Mouse (Mus musculus) midbrain, embryonic 13.5 days (tissue): ENCODE measurements around the gene Gm973. TPM values are rescaled to one million over a fixed set of nuclear protein-coding genes. Genes with fewer than 3 reads are reported as not detected.

Experiments used
- ATAC-seq: fragments of 200-750 bp; cut with Nextera tagmentation; 2 replicates; pipeline ENCODE4 v1.8.0; 2017; ENCODE audit warnings: mild to moderate bottlenecking, moderate TSS enrichment, moderate library complexity
- H3K27ac ChIP-seq: fragments of 300-500 bp; sonication (generic); 2 replicates; pipeline ENCODE4 v1.5.1; 2015; ENCODE audit warnings: inconsistent platforms, mild to moderate bottlenecking, moderate library complexity
- H3K27me3 ChIP-seq: fragments of 300-500 bp; sonication (generic); 2 replicates; pipeline ENCODE4 v1.6.1; 2015; ENCODE audit warnings: mild to moderate bottlenecking, inconsistent platforms
- H3K36me3 ChIP-seq: fragments of 300-500 bp; sonication (generic); 2 replicates; pipeline ENCODE4 v1.6.1; 2015; ENCODE audit warnings: mild to moderate bottlenecking, inconsistent platforms
- H3K4me1 ChIP-seq: fragments of 300-500 bp; sonication (generic); replicated peaks from 2 replicates; pipeline ENCODE4 v1.6.1; 2015; ENCODE audit warnings: inconsistent platforms
- H3K4me2 ChIP-seq: fragments of 300-500 bp; sonication (generic); replicated peaks from 2 replicates; pipeline ENCODE4 v1.6.1; 2015; ENCODE audit warnings: moderate library complexity, mild to moderate bottlenecking, inconsistent platforms
- H3K4me3 ChIP-seq: fragments of 300-500 bp; sonication (generic); replicated peaks from 2 replicates; pipeline ENCODE4 v1.5.1; 2015; ENCODE audit warnings: mild to moderate bottlenecking, inconsistent platforms
- H3K9ac ChIP-seq: fragments of 300-500 bp; sonication (generic); replicated peaks from 2 replicates; pipeline ENCODE4 v1.6.1; 2015; ENCODE audit warnings: mild to moderate bottlenecking, inconsistent platforms
- H3K9me3 ChIP-seq: fragments of 300-500 bp; sonication (generic); 2 replicates; pipeline ENCODE4 v1.6.1; 2016; ENCODE audit warnings: mild to moderate bottlenecking, inconsistent platforms
- WGBS: fragments of 180-500 bp; shearing (Covaris S2); methylation state at CpG from one replicate; pipeline ENCODE4 v1.1.7; 2015; 5-methylcytosine and 5-hydroxymethylcytosine counted together
- polyA plus RNA-seq: library from polyadenylated mRNA; unstranded; fragments of >200 nt; fragmentation: Nextera tagmentation; extraction: Ambion mirVana; gene quantifications from 2 replicates; pipeline ENCODE4 v1.2.1, GENCODE M21; 2015

Gene Gm973
- polyA plus RNA-seq, 1 experiment from 2014 or later, result 7.2 TPM

DNA sequence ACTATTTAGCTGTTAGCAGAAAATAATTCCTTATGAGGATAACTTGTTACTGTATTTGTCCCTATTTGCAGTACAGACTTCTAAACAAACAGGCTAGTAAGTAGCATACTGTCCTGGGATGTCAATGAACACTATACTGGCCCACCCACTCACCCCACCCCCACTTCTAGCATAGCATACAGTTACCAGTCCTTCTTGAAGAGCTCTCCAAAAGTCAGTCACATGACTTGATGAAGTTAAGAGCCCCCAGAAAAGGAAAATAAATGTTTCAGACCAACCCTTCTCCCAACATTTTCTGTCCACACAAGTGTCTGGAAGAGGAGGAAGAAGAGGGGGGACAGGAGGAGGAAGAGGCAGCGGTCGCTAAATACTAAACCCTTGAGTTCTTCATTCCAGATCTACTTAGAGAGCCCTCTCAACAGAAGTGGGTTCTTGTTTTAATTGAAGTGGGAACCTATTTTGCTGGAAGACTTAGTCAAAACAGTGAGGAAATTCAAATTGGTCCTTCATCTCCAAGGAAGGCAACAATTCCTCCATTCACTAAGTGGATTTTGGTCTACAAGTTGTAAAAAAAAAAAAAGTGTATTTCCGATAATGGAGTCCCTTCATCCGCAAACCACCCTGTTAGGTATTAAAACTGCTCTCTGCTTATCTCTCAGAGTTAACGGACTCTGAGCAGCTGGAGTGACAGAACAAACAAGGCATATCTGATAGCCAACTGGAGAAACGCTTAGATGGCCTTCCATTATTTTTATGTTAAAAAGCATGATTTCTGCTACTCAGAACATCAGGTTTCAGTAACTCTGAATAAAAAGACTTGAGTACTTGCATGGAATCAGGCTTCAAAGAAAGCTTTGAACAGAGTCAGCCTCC, 18.1 kb upstream of the Gm973 start:
- no peaks in the 10 kb centered on the region for H3K9me3 ChIP-seq
- ATAC-seq, result no peak
- H3K4me1 ChIP-seq, result no peaks in the 10 kb centered on the region
- H3K9ac ChIP-seq, result no peak overlapping the region
- H3K27me3 ChIP-seq, result no peaks in the 10 kb centered on the region
- H3K4me2 ChIP-seq, result no peak overlapping the region
- no peaks in the 10 kb centered on the region for H3K36me3 ChIP-seq
- H3K27ac ChIP-seq, result no peak overlapping the region
- 82% methylated on average over 6 of the region's 6 CpGs for WGBS
- H3K4me3 ChIP-seq, result no peak overlapping the region

DNA sequence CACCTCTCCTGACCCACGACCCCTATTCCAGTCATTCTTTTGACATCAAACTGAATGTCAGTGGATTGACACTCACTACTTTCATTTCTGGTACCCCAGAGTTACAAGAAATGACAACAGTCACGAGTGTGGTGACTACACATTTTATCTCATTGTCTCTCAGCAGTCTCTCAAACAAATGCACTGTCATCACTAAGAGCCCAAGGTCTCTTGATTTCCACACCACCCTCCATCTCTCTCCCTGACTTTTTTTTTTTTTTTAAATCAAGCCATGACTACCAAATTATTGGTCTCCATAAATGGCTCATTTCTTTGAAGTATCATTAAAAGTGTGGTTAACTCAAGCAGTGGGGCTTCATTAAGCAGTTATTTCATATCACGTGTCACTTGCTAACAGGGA, 16.7 kb upstream of the Gm973 start:
- ATAC-seq, result no peak
- 68% methylated on average over 3 of the region's 3 CpGs for WGBS
- Histone ChIP-seq H3K36me3 (no peaks in the 10 kb centered on the region), H3K27me3 (no peaks in the 10 kb centered on the region), H3K4me3 (no peak overlapping the region), H3K9ac (no peak overlapping the region), H3K27ac (no peak overlapping the region), H3K4me2 (no peak overlapping the region), H3K9me3 (no peaks in the 10 kb centered on the region), H3K4me1 (no peaks in the 10 kb centered on the region)

DNA sequence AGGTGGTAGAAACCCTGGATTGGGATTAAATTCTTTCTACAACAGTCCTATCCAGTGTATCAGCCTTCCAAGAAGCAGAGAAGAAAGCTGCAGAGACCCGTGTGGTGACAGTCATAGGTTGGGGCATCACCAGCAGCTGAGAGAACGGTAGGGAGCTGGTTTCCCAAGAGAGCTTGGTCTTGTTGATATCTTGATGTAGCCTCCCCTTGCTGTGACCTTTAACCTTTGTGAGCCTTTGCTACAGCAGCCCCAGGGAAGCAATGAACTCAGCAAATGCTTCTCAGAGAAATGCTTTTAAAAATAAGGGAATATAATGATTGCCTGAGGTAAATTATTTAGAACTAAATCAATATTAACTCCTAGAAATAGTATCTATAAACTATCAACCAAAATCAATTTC, 13.7 kb upstream of the Gm973 start:
- H3K36me3 ChIP-seq, result no peaks in the 10 kb centered on the region
- no peak overlapping the region for H3K27ac ChIP-seq
- no peak overlapping the region for H3K9ac ChIP-seq
- no peak for ATAC-seq
- H3K27me3 ChIP-seq, result no peaks in the 10 kb centered on the region
- no peak overlapping the region for H3K4me3 ChIP-seq
- H3K4me2 ChIP-seq, result no peak overlapping the region
- 72% methylated on average over 2 of the region's 2 CpGs for WGBS
- H3K9me3 ChIP-seq, result no peaks in the 10 kb centered on the region
- no peaks in the 10 kb centered on the region for H3K4me1 ChIP-seq

DNA sequence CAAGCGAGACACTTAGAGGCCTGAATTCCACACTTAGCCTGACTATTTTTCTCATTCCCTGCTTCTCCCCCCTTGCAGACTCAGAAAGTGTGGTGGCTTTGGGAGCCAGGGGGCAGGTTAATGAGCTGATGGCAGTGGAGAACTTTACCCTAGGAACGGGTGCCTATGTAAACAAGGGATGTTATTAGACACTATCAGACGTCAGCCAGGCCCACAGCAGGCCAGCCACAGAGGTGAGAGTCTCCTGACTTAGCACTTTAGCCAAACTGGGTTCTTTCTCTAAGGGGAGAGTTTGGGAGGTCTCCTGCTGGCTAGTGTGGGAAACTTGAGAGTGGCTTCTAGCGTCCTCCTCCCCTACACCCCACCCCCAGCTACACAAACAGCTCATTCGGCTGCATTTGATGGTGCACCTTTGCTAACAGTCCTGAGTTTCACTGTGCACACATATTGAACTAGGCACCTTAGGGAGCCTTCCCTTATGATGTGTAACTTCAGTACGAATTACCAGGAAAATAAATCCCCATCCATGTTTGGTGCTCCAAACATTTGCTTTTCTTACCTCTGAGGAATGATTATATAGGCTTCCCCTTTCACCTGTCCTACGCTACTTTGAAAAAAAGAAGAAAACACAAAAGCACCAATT, 12.3 kb upstream of the Gm973 start:
- ATAC-seq, result no peak

DNA sequence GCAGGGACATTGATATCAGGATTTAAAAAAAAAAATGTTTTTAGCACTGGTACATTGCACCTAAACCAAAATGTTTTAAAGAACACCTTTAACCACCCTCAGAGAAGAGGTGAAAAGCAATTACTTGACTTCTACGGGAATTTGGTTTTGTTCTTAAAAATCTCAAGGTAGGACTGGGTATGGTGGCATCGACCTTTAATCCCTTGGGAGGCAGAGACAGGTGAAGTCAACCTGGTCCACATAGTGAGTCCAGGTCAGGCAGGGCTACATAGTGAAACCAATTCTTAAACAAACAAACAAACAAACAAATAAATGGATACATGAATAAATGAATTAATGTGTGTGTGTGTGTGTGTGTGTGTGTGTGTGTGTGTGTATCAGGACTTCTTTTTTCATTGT, 11.8 kb upstream of the Gm973 start:
- H3K4me1 ChIP-seq, result 0 out of 2 replicates have a peak, but pooled peaks cover 3% of the 10 kb centered on the region
- WGBS, result 82% methylated on average over 2 of the region's 2 CpGs
- H3K27ac ChIP-seq, result no peak overlapping the region
- no peak overlapping the region for H3K9ac ChIP-seq
- H3K36me3 ChIP-seq, result no peaks in the 10 kb centered on the region
- H3K27me3 ChIP-seq, result no peaks in the 10 kb centered on the region
- no peaks in the 10 kb centered on the region for H3K9me3 ChIP-seq
- no peak for ATAC-seq
- no peak overlapping the region for H3K4me2 ChIP-seq
- H3K4me3 ChIP-seq, result no peak overlapping the region

More for the DNA sequence above, 12.3 kb upstream of the Gm973 start:
- no peak overlapping the region for H3K27ac ChIP-seq
- H3K27me3 ChIP-seq, result no peaks in the 10 kb centered on the region
- H3K9me3 ChIP-seq, result no peaks in the 10 kb centered on the region
- WGBS, result 61% methylated on average over 7 of the region's 7 CpGs
- H3K9ac ChIP-seq, result no peak overlapping the region
- no peak overlapping the region for H3K4me3 ChIP-seq
- no peak overlapping the region for H3K4me2 ChIP-seq
- 0 out of 2 replicates have a peak, but pooled peaks cover 3% of the 10 kb centered on the region for H3K4me1 ChIP-seq
- H3K36me3 ChIP-seq, result no peaks in the 10 kb centered on the region

DNA sequence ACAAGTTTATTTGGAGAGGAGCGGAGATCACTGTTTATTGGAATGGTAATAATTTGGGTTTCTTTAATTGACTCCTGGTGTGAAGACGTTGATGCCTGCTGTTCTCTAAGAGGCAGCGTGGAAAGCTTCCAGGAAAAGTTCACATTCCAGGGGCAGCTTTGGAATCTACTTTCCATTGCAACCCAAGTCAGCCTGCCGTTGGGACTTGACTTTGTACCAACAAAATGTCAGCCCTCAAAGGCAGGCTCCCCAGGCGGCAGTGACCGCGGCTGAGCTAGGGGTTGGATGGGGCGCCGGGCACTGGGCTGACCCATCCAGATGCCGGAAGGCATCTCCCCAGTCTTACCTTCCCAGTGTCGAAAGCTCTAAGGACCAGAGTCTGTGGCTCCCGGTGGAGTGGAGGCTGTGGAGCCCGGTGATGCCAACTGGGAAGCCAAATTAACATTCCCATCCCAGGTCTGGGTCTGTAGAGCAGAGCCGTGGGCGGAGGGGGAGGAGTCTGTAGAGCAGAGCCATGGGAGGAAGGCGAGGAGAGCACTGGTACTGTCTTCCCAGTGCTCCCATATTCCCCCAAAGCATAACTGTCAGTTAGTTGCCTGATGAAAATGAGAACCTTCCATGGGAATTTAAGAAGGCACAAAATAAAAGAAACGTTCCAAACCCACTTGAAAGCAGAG, 7.5 kb upstream of the Gm973 start:
- Histone ChIP-seq H3K27me3 (no peaks in the 10 kb centered on the region), H3K36me3 (no peaks in the 10 kb centered on the region), H3K9ac (no peak overlapping the region), H3K4me1 (0 out of 2 replicates have a peak, but pooled peaks cover 3% of the 10 kb centered on the region), H3K4me2 (no peak overlapping the region), H3K9me3 (no peaks in the 10 kb centered on the region), H3K4me3 (no peak overlapping the region), H3K27ac (no peak overlapping the region)
- whole genome bisulfite sequencing, result 39% methylated on average over 17 of the region's 17 CpGs
- no peak for ATAC-seq

DNA sequence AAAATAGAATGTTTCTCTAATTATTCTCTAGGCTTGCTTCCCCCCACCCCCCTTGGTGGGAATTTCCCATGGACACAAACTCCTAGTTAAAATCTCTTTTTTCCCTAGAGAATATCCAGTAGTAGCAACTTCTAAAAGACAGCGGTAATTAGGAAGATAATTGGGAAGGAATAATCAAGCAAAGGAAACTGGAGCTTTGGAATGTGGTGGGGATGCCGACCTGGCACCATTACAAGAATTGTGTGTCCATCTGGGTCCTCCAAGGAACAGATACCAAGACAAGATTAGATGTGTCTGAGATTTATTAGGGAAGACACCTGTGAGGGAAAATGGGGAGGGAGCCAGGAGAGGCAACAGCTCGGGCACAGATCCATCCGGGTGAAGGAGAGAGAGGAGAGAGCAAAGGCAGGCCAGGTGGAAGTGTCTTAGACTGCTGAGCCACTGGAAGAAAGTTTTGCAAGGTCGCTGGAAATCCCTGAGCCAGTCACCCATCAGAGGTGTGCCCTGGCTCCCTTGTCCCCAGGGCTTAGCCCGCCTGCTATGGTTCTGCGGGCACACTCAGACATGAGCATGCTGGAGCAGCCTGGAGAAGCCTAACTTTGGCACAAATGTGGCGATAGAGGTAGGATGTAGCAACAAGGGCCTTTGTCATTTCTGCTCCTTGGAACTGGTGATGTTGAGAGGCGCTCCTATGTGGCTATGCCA, 4.3 kb upstream of the Gm973 start:
- Histone ChIP-seq H3K27ac (no peak overlapping the region), H3K36me3 (no peaks in the 10 kb centered on the region), H3K27me3 (no peaks in the 10 kb centered on the region), H3K4me2 (no peak overlapping the region), H3K4me3 (no peak overlapping the region), H3K9ac (no peak overlapping the region), H3K9me3 (no peaks in the 10 kb centered on the region), H3K4me1 (peaks cover 19% of the 10 kb centered on the region)
- no peak for ATAC-seq
- 69% methylated on average over 9 of the region's 9 CpGs for WGBS

DNA sequence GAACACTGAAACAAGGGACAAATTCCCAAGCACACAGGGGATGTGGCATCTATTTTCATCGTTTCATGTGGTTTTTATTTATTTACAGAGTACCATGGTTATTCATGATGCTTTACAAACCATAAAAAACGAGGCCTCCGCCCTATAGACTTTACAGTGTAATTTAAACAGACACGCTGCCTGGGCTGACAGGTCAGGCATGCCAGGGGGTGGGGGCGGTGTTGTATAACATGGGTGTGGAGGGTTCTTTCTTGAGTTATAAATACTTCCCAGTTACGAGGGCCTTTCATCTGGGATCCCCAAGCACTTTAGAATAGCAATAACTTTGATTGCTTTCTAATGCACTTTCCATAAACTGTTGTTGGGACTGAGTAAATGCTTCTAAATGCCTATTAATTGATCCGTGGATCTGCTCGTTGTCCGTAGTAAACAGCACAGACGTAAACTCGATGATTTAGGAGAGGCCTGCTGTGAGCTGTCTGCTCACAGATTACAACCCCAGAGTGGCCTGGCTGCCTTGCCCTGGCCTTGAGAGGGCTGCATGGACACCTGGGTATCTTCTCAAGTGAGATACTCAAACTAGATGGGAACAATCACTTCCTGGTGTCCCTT, 4.3 kb downstream of the Gm973 start:
- no peak for ATAC-seq
- Histone ChIP-seq H3K4me2 (no peak overlapping the region), H3K27ac (no peak overlapping the region), H3K9ac (no peak overlapping the region), H3K36me3 (no peaks in the 10 kb centered on the region), H3K4me1 (peaks cover 37% of the 10 kb centered on the region), H3K27me3 (no peaks in the 10 kb centered on the region), H3K4me3 (no peak overlapping the region), H3K9me3 (no peaks in the 10 kb centered on the region)
- WGBS, result 59% methylated on average over 11 of the region's 11 CpGs

DNA sequence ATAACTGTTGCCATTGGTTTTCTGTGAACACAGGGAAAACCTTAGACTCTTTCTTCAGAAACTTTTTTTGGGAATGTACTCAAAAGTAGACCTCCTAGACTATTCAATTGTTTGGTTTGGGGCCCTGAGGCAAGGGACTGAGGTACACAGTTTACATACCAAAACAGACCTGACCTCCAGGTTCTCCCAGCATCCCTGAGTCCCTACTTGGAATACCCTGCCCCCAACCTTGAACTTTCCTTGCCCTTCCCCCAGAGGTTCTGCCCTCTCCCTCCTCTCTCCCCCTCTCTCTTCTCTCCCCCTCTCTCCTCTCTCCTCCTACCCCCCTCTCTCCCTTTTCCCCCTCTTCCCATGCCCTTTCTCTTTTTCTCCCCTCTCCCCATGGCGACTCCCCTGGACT, 6.4 kb downstream of the Gm973 start:
- H3K36me3 ChIP-seq, result no peaks in the 10 kb centered on the region
- H3K4me3 ChIP-seq, result no peak overlapping the region
- peaks cover 18% of the 10 kb centered on the region for H3K4me1 ChIP-seq
- no peak overlapping the region for H3K9ac ChIP-seq
- 58% methylated on average over 1 of the region's 1 CpGs for WGBS
- H3K27ac ChIP-seq, result no peak overlapping the region
- H3K9me3 ChIP-seq, result no peaks in the 10 kb centered on the region
- no peaks in the 10 kb centered on the region for H3K27me3 ChIP-seq
- no peak overlapping the region for H3K4me2 ChIP-seq
- ATAC-seq, result no peak

DNA sequence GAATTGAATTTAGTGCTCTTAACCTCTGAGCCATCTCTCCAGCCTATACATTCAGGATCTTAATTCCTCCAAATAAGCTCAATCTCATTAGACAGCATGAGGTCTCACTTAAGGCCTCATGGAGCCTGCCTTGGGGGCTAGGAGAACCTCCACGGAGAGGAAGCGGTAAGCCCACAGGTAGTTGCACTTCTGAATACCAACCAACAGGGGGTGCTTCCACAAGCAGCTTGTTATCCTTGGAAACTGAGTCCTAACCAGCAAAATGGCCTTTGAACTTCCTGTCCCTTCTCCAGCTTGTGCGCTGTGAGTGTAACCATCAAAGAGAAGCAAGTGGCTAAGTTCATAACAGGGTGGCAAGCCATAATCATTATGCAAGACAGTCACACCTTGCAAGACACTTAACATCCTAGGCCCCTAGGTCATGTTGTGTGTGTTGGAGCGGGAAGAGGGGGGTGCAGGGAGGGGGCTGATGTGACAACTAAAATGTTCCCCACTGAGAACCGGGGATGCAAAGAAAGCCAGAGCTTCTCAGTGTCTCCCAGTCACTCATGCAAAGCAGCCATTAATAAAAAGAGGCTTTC, 7.4 kb downstream of the Gm973 start:
- H3K4me1 ChIP-seq, result peaks cover 16% of the 10 kb centered on the region
- no peaks in the 10 kb centered on the region for H3K27me3 ChIP-seq
- H3K9me3 ChIP-seq, result no peaks in the 10 kb centered on the region
- H3K36me3 ChIP-seq, result no peaks in the 10 kb centered on the region
- H3K4me2 ChIP-seq, result no peak overlapping the region
- no peak overlapping the region for H3K9ac ChIP-seq
- no peak overlapping the region for H3K27ac ChIP-seq
- no peak overlapping the region for H3K4me3 ChIP-seq
- ATAC-seq, result peak; percentile 34; the same call in 1 of the 2 replicates
- 37% methylated on average over 5 of the region's 5 CpGs for WGBS

DNA sequence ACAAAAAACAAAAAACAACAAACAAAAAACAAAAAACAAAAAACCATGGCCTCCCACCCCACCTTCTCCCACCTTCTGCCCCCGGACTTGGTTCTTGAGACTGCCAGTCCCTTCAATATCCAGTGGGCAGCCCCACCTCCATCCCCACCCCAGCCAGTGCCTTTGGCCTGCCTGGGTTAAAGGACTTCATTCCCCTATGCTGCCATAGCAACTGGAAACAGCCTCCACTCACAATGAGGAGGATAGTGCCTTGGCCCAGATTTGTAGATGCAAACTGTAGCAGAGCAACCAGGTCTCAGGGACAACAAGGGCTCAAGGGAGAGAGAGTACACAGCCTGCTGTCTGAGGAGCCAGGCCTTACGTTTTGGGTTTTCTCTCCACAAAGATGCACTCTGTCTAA, 8.0 kb downstream of the Gm973 start:
- 8% methylated on average over 2 of the region's 2 CpGs for WGBS

More for the DNA sequence above, 8.0 kb downstream of the Gm973 start:
- Histone ChIP-seq H3K27me3 (no peaks in the 10 kb centered on the region), H3K9me3 (no peaks in the 10 kb centered on the region), H3K4me1 (peaks cover 16% of the 10 kb centered on the region), H3K4me2 (no peak overlapping the region), H3K27ac (peak overlapping the region; percentile 64; the same call in 1 of the 2 replicates), H3K4me3 (no peak overlapping the region), H3K9ac (no peak overlapping the region), H3K36me3 (no peaks in the 10 kb centered on the region)
- ATAC-seq, result peak; percentile 85
